Mouse (Mus musculus) liver, adult 2 months (tissue): ENCODE measurements at regions not wholly inside any gene's neighbourhood (a gene's known extent, or its start where the extent isn't known, plus 50 kb on each side); places are given as distances from the start of the nearest gene placed in this dataset.

Source experiments
- DNase-seq: peaks from one replicate; pipeline ENCODE4 v3.0.0-alpha.2; 2011; ENCODE audit warnings: low read depth, low spot score; ENCODE audit errors: extremely low read depth
- H3K27ac ChIP-seq: fragments of 200-500 bp; replicated peaks from 2 replicates; pipeline ENCODE4 v1.5.1; 2012; ENCODE audit warnings: low read depth, mild to moderate bottlenecking, control low read depth, inconsistent platforms, low read length; ENCODE audit not compliant: insufficient read depth
- H3K27me3 ChIP-seq: fragments of 200-500 bp; 2 replicates; pipeline ENCODE4 v1.6.1; 2012; ENCODE audit warnings: mild to moderate bottlenecking, moderate library complexity, low read length, inconsistent platforms; ENCODE audit not compliant: control insufficient read depth, insufficient read depth
- H3K36me3 ChIP-seq: fragments of 200-500 bp; 2 replicates; pipeline ENCODE4 v1.6.1; 2012; ENCODE audit warnings: low read length, inconsistent platforms; ENCODE audit not compliant: control insufficient read depth, insufficient read depth
- H3K4me1 ChIP-seq: fragments of 200-500 bp; 2 replicates; pipeline ENCODE4 v1.6.1; 2011; ENCODE audit warnings: low read length; ENCODE audit not compliant: control insufficient read depth, insufficient read depth
- H3K4me3 ChIP-seq: fragments of 200-500 bp; 2 replicates; pipeline ENCODE4 v1.5.1; 2011; ENCODE audit warnings: low read depth, mild to moderate bottlenecking, control low read depth, low read length, moderate library complexity; ENCODE audit not compliant: insufficient read depth
- H3K79me2 ChIP-seq: fragments of 200-500 bp; 2 replicates; pipeline ENCODE4 v1.6.1; 2012; ENCODE audit warnings: inconsistent platforms, mild to moderate bottlenecking, low read length, moderate library complexity; ENCODE audit not compliant: control insufficient read depth, insufficient read depth
- H3K9ac ChIP-seq: fragments of 200-500 bp; 2 replicates; pipeline ENCODE4 v1.6.1; 2012; ENCODE audit warnings: low read depth, mild to moderate bottlenecking, control low read depth, inconsistent platforms, low read length
- CTCF ChIP-seq: fragments of 200-500 bp; IDR thresholded peaks from 2 replicates; pipeline ENCODE4 v1.5.1; 2011; ENCODE audit warnings: low read depth, low read length, control low read depth
- POLR2A ChIP-seq: fragments of 200-500 bp; IDR thresholded peaks from 2 replicates; pipeline ENCODE4 v1.6.1; 2011; ENCODE audit warnings: low read length, control low read depth; ENCODE audit not compliant: insufficient read depth; ENCODE audit errors: extremely low read depth
- WGBS: fragments of 180-500 bp; shearing (Covaris S2); methylation state at CpG from one replicate; pipeline ENCODE4 v1.1.7; 2018; 5-methylcytosine and 5-hydroxymethylcytosine counted together

GRCm38 (mm10) chr10:21756811-21757210 lies 125.2 kb upstream of the Sgk1 start:
- DNase-seq: no peak
- Histone ChIP-seq H3K36me3 (no peaks in the 10 kb centered on the region), H3K79me2 (no peaks in the 10 kb centered on the region), H3K4me3 (no peak overlapping the region), H3K9ac (no peak overlapping the region), H3K27me3 (no peaks in the 10 kb centered on the region), H3K4me1 (no peaks in the 10 kb centered on the region), H3K27ac (no peak overlapping the region)
- no peak for TF ChIP-seq CTCF
- no peak for TF ChIP-seq POLR2A
- WGBS: 96% methylated on average over 7 of the region's 7 CpGs

DNA sequence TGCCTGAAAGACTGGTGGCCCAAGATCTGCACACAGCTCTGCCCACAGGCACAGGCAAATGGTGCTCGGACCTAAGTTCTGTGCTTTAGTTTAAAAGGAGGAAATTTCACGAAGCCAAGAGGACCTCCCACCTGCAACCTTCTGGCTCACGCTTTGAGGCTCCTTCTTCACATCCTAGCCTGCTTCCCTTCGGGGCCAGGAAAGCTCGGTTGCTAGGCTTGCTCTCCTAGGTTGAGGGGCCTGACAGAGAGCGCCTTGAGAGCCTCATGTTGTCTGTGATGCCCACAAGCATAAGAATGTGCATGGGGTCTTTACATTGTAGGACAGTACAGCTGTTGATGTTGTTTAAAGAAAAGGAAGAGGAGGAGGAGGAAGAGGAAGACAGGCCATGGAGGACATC lies 123.9 kb upstream of the Sgk1 start:
- H3K9ac ChIP-seq: no peak overlapping the region
- H3K27me3 ChIP-seq: no peaks in the 10 kb centered on the region
- DNase-seq: no peak
- H3K36me3 ChIP-seq: no peaks in the 10 kb centered on the region
- WGBS: 89% methylated on average over 6 of the region's 6 CpGs
- no peak for TF ChIP-seq CTCF
- TF ChIP-seq POLR2A: no peak
- H3K4me3 ChIP-seq: no peak overlapping the region
- H3K4me1 ChIP-seq: no peaks in the 10 kb centered on the region
- no peaks in the 10 kb centered on the region for H3K79me2 ChIP-seq
- no peak overlapping the region for H3K27ac ChIP-seq

- 91% methylated on average over 5 of the region's 5 CpGs for WGBS
- no peaks in the 10 kb centered on the region for H3K27me3 ChIP-seq
- DNase-seq: no peak
- no peaks in the 10 kb centered on the region for H3K36me3 ChIP-seq
- no peak overlapping the region for H3K4me3 ChIP-seq
- no peaks in the 10 kb centered on the region for H3K4me1 ChIP-seq
- H3K79me2 ChIP-seq: no peaks in the 10 kb centered on the region
- no peak overlapping the region for H3K27ac ChIP-seq
- H3K9ac ChIP-seq: no peak overlapping the region
- TF ChIP-seq POLR2A (no peak), CTCF (no peak)
These were observed 119.5 kb upstream of the Sgk1 start for GRCm38 (mm10) chr10:21762516-21762915.

DNA sequence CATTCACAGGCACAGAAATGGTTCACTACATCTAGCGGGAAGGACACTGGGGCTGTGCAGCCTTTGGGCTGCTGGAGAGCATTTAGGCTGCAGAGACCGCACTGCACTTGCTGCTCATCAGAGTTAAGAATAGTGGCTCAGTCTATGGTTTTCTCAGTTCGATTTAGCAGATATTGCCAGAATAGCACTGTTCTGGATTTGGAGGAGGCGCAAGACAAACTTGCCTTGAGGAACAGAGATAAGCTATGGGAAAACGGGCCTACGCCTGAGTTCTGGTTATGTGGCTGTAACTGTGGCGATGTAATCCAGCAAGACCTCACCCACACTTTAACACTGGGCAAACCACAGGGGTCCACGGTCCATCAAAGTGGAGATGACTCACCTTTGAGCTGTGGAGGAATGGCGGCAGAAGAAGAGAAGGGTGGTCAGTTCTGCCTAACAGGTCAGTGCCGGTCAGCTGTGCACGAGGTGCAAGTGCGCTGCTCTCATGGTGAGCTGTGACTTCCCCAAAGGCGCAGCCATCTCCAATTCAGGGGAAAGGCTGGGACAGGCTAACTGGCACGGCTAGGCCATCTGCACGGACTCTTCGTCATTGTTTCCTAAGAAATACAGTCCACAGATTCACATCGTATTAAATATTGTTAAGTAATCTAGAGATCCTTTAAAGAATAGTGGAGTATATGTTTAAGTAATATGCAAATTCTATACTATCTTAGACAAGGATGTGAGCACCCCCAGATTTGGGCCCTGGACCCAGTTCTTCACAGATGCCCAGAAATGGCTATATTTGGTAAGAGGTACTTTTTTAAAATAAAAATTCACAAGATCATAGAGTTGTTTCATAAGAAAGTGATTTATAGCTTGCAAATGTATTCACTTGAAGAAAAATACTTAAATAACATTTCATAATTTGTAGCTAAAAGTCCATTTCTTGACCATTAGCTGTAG lies 118.7 kb upstream of the Sgk1 start:
- Histone ChIP-seq H3K4me3 (no peak overlapping the region), H3K36me3 (no peaks in the 10 kb centered on the region), H3K27ac (no peak overlapping the region), H3K4me1 (no peaks in the 10 kb centered on the region), H3K9ac (no peak overlapping the region), H3K79me2 (no peaks in the 10 kb centered on the region), H3K27me3 (no peaks in the 10 kb centered on the region)
- WGBS: 94% methylated on average over 17 of the region's 17 CpGs
- no peak for TF ChIP-seq CTCF
- no peak for DNase-seq

DNA sequence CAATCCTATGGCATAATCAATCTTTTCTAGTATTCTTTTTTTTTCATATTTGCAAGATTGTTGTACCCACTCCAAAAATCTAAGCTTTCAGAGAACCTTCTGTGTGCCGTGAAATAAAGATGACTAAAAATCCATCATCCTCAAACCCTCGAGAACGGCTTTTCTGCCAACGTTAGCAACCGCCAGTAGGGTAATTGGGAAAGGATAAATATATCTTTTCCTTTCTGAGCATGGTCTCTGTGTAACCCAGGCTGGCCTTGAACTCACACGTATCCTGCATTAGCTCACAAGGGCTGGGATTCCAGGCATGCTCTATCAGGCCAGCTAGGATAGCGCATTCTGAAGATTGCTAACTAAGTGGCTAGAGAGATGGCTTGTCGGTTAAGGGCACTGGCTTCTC lies 117.9 kb upstream of the Sgk1 start:
- Histone ChIP-seq H3K4me3 (no peak overlapping the region), H3K4me1 (no peaks in the 10 kb centered on the region), H3K27me3 (no peaks in the 10 kb centered on the region), H3K79me2 (no peaks in the 10 kb centered on the region), H3K36me3 (no peaks in the 10 kb centered on the region), H3K27ac (no peak overlapping the region), H3K9ac (no peak overlapping the region)
- WGBS: 89% methylated on average over 8 of the region's 8 CpGs
- TF ChIP-seq CTCF (no peak), POLR2A (no peak)
- no peak for DNase-seq

GRCm38 (mm10) chr10:21764891-21765290 lies 117.1 kb upstream of the Sgk1 start:
- no peak for DNase-seq
- Histone ChIP-seq H3K4me3 (no peak overlapping the region), H3K27ac (no peak overlapping the region), H3K36me3 (no peaks in the 10 kb centered on the region), H3K4me1 (no peaks in the 10 kb centered on the region), H3K27me3 (no peaks in the 10 kb centered on the region), H3K9ac (no peak overlapping the region), H3K79me2 (no peaks in the 10 kb centered on the region)
- no peak for TF ChIP-seq POLR2A
- no peak for TF ChIP-seq CTCF
- 83% methylated on average over 13 of the region's 13 CpGs for WGBS
